Mouse (Mus musculus): ENCODE results near the gene Myl4. TPM values are rescaled to one million over a fixed set of nuclear protein-coding genes. Genes with fewer than 3 reads are reported as not detected.

The Myl4 gene
- total RNA-seq, 2 experiments from 2014 or later, result 30.6 to 48.9 TPM

DNA sequence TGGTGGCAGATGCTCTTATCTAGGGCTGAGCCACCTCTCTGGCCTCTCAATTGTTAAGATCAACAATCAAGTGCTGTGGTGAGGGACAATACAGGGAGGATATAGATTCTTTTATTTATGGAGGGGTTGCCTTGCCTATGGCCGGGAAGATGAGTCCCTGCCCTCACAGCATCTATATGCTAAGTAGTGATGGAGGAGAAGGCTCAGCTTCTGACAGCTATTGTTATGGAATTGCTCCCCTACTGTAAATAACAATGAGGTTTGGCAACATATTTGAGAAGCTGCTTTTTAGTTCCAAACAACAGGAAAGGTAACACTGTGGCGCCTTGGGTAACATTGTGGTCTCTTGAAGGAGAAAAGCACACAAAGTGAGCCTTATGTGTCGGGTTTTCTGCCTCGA is 50.2 kb downstream of the Myl4 start:
- DNase-seq, result no peak

DNA sequence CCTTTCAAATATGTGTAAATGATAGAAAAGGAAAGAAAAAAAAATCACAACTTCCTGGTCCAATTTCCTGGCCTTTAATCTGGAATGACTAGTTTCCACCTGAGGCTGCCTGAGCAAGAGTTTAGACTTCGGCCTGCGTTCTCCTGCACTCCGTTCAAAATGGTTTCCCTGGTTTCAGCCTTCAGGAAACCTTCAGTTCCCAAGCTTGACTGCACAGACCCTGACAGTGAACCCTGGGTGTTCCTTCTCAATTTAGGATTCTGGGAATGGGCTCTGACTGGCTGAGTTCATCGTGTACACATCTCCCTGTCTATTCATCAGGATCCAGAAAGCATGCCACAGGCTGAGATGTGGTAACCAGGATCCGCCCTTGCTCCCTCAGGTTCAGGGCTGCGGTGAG is 53.7 kb downstream of the Myl4 start:
- DNase-seq, result no peak

DNA sequence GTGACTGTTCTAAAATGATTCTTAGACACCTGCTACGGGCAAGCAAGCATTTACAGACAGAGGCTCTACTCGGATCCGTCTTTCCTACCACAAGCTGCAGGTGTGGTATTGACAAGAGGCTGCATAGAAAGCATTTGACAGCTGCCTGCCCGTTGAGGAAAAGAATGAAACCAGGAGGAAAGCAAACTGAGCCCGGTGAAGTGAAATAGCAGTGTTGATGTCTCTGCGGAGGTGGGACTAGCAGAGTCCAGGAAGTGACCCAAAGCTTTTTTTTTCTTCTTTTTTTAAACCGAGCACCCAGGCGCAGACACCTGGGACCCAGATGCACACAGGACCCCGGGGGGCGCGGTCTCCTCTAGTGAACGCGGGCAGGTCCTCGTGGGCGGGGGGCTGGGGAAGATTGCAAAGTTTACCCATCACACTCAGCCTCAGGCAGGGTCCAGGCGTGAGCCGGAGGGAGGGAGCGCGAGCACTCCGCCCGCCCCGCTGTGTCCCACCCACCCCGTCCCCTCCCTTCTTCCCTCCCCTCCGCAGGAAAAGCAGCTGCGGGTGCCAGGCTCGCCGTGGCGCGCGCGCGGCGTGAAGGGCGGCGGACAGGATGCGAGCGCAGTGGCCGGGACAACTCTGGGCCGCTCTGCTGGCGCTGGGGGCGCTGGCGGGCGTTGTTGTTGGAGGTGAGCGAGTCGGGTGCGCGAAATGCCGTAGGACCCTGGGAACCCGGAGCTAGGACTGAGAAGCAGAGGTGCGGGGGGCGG is 57.2 kb downstream of the Myl4 start, which contains the start of gene Itgb3:
Gene Itgb3, plus strand, starts transcription at position 510 of the 755 bp plus-strand sequence.
- DNase-seq, result peak; percentile 79

DNA sequence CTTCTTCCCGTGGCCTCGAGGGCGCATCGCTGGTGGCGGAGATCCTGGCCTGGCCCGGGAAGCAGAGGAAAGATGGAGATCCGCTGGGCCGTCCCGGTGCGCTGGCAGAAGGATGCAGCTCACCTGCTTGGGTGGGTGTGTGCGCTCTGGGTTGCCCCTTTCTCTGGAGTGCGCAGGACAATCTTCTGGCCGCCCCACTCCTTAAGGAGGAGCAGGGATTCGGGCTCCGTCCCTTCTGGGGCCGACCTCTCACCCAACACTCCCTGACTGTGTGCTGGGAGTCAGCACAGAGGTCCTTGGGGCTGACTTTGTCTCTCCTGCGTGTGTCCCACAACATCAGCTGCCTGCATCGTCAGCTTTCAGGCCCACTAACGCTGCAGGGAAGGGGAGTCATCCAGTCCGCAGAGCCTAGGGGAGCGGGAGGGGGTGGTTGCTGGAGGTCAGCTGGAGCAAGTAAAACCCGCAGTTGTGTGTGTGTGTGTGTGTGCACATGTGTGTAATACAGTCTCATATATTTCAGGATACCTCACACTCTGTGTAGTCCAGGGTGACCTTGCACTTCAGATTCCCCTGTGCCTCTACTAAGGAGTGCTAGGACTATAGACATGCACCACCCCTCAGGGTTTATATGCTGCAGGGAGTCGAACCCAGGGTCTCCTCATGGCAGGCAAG is 57.9 kb downstream of the Myl4 start:
- no peak for DNase-seq

DNA sequence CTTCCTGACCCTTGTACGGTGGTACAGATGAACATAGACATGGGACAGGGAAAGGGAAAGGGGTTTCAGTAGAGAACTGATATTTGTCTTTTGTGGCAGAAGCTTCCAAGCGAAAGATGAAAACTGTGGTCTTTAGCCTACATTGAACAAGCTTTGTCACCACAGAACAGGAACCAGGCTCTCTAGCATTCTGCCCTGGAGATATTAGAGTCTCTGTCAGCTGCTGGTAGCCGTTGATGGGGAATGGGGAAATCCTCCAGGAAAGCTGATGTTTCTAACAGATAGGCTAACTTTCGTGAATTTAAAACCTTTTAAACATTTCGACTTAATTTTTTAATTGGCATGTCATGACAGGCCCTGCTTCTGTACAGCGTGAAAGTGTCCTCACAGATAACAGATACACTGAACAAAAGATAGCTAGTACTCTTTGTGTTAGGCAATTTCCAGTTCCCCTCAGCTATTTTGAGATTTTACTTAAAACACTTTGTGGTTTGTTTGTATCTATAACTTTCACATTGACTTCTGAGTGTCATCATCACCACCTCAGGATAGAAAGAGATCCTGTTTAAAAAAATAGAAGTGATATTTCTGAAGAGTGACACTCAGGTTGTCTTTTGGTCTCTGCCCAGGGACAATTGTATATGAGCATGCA is 58.7 kb downstream of the Myl4 start:
- no peak for DNase-seq

DNA sequence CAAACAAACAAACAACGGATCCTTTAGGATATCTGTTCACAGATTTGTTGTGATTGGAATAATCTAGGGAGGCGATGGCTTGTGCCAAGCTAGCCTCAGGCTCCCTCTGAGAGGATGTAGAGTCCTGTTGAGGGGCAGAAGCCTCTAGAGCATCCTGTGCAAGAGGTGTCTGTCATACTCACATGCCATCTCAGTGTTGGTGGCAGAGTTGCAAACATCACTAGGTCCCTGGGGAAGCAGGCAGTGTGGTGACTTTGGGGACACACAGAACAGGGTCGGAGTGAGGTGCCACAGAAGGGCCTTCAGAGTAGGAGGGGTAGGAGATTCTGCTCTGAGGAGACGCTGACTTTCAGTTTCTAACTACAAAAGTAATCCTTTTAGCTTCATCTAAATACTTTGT is 59.3 kb downstream of the Myl4 start:
- no peak for DNase-seq

DNA sequence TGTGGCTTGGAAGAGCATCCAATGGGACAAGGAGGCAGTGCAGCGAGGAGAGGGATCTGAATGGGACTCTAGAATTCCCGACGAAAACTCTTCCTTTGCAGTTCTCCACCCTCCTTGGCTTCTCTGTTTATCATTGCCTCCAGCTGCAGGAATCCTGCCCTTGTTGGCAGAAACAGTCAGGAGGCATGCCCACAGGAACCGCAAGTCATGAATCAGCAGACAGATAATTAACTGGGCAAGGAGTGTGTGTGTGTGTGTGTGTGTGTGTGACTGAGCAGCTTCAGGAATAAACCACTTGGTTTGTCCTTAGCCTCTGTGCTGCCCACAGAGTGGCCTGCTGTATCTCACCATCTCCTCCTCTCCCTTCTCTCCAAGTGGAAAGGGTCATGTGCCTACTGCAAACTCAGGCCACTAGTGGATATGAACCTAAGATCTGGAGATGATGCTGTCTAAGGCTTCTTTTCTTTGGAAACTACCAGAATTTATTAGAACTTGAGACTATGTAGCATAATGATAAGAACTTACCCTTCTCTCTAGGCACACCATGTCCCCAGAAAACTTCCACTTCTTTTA is 61.2 kb downstream of the Myl4 start:
- no peak for DNase-seq

DNA sequence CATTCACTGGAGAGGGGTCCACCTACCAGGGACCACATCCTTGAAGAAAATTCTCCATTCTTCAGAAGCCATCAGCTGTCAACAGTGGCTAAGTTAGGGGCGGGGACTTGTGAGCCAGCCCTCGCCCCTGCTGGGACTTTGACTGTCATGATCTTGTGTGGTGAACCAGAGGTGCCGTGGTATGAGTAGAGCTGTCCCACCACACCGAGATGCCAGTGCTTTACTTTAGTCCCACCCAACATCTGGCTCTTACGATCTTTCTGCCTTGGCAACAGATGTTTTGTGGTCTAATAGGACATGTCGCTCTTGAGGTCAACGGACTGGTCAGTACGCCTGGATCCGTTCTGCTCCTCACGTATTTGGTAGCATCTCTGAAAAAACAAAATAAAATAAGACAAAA is 63.1 kb downstream of the Myl4 start:
- DNase-seq, result no peak

DNA sequence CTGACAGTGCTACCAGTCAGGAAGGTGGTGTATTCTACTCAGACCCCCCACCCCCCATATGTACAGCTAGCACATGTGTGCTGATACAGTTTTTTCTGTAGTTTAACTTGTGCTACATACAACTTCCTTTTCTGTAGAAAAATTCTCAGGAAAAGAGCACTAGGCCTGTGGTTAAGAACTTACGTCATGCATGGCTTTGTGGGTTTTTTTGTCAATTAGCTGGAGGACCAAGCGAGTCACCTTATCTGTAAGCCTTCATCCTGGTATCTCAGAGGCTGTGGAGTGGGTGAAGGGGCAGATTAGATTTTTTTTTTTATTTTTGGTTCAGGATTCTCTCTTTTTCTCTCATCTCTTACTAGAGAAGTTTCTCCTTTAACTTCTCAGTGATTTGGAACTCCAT is 63.7 kb downstream of the Myl4 start:
- no peak for DNase-seq

DNA sequence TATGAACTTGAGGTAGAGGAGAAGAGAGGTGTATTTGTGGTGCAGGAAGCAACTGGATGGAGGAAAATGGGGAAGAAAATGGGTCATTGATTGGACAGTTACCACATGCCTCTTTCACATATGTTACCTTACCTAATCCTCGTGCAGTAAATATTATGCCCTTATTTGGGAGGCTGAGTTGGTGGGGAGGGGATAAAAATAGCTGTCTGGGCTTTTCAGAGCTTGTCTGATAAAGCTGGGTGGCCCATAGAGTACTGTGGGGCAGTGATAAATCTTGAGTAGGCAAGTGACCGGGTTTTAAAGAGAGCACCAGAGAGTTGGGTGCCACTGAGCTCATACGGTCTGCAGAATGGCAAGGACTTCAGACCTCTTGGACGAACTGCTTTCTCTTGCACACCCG is 65.7 kb downstream of the Myl4 start:
- no peak for DNase-seq

DNA sequence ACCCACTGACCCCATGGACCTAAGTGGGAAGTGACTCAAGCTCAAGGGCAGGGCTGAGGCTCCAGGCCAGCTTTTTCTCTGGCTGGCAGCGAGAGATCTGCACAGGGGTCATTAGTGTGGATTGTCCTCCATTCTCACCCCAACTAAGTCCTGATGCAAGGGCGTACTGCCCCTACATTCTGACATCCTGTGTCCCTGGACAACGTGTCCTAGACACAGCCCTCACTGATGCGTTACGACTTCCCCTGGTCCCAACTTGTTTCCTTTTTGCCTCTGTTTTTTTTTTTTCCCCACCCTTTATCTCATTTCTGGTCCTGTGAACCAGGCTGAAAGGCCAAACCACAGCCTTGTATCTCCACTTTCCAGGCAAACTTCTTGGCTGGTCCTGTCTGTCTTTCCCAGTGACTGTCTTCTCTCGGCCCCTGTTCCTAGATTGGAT is 68.2 kb downstream of the Myl4 start:
- DNase-seq, result no peak

DNA sequence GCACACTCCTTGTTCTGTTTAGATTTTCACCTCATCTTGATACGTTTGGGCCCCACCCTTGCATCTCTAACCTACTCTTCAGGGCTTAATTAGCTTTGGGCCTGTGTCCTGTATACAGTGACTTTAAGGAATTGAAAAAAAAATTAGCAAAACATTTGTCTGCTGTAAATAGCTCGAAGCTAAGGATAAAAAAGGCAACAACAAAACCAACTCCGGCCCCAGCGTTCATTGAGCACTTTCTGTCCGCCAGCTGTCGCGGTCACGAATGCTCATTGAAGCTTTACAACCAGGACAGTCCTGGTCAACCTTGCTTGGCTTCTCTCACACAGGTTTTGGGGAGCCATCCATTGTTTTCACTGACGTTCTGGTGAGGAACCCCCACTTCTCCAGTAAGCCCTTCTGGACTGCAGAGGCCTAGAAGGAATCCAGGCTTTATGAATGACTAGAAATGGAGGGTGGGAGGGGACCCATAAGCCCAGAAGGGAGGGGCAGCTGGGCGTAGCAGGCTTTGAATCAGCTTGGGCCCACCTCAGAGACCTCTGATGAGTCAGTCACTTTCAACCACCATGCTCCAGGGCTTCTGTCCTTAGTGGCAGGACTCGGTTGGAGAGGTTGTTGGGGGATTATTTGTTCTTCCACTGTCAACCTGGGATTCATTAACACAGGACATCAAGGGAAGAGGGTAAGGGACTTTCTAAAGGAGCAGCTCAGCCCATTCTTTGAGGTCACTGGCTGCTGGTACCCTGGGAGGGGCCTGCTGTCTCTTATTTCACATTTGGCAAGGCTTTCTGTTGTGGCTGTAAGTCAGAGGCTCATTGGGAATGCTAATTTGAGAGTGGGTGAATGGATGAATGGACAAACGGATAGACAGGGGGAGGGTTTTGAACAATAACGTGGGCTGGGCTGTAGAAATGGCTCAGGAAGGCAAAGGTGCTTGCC is 68.9 kb downstream of the Myl4 start:
- DNase-seq, result no peak

DNA sequence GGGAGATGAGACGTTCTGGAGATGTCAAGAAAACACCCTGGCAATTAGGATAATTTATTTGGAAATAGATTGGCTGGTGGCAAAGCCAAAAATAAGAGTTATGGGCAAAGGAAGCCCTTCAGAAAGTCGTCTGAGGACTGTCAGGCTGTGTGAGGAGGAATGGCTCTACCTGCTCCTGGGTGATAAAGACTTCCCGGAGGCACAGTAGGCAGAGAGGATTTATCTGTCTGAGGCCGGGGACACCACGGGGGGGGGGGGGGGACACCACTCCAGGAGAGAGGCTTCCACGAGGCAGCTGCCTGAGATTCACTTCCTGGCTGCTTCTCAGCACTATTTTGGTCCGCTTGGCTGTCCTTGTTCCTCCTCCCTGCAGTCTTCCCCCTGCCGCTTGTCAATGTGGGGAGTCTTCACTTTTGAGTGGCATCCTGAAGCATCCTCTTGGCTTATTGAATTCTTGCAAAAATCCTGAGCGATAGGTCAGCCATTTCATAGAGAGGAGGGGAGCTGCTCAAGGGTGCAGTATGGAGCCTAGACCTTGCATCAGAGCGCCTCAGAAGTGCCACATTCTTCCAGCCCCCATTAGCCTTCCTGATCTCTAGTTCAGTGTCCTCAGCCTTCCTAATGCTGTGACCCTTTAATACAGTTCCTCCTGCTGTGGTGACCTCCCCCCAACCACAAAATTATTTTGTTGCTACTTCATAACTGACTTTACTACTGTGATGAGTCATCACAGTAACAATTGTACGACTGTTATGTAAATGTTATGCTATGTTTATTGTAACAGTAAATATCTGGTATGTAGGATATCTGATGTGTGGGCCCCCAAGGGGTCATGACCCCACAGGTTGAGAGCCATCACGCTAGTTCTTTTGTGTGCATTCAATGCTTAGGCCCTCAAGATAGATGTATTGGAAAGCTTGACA is 71.8 kb downstream of the Myl4 start:
- no peak for DNase-seq

DNA sequence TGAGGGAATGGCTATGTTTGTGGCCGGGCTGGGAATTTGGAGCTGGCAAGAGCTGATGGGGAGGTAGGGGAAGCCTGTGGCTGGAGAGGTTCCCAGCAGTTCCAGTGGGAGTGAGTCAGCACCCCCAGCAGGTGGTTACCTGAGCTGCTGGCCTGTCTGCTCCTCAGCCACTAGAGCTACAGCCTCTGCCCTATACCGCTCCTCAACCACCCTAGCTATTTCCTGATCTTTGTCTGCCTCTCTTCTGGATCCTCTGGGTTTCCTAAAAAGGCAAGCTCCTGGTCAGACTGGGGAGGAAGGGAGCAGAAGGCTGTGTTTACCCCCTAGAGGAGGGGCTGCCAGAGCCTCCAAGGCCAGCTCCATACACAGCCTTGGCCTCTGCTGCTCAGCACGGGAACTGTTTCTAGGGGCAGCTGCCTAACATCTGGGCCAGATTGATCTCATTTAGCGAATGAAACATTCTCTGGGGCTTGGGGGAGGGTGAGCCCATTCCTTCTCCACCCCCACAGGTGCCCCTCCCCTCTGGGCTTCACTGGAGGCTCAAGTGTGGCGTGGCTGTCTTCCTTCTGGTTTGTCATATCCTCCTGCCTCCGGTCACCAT is 74.4 kb downstream of the Myl4 start:
- peak; percentile 39 for DNase-seq

DNA sequence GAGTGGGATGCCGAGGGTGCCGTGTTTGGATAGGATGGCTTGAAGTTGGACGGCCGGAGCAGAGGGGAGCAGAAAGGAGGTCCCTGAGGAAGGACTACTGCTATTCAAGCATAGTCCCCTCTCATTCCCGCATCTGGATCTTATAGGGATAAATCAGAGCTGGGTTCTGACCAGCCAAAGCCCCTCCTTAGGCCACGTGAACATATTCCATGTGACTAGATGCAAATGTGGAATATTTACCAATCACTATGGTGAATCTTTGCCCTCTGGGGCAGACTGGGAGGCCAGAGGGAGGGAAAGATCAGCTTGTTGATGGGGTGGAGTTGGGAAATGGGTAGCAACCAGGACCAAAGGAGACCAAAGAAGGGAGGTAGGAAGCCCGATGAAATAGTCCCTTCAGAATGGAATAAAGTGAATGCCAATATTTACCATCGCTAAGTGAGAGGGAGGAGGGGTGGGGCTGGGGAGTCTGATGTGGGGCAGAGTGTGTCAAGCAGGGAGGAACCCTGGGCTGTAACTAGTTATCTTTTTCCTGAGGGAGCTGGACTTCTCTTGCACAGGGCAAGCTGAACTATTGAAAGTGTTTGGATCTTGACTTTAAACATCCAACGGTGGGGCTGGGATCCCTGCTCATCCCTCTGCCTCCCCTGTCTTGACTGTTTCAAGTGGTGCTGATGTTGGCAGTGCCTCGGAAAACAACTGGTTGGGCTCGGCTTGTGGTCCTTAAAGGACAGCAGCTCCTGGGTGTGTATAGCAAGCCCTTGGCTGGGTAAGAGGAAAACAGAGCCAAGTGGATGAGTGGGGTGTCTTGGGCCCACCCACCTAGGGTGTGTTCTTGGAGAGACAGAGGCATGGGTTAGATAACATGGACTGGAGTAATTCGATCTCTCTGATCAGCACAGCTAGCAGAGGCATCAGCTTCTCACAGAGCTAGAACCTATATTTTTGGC is 75.3 kb downstream of the Myl4 start:
- peak; percentile 52 for DNase-seq

DNA sequence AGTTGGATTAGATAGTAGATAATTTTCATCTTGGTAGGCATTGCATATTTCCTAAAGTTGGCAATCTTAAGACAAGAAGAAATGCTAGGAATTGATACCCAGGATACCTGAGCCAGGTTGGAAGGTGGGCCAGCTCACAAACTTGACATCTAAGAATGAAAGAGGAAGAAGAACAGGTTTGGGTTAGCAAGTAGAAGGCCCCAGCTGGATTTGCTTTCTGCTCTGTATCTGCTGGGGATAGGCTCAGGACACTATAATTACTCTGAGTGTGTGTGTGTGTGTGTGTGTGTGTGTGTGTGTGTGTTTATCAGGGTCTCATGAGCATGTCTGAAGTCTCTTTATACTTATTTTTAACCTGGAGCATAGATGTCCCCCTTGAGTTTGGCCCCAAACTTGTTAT is 76.2 kb downstream of the Myl4 start:
- DNase-seq, result no peak

DNA sequence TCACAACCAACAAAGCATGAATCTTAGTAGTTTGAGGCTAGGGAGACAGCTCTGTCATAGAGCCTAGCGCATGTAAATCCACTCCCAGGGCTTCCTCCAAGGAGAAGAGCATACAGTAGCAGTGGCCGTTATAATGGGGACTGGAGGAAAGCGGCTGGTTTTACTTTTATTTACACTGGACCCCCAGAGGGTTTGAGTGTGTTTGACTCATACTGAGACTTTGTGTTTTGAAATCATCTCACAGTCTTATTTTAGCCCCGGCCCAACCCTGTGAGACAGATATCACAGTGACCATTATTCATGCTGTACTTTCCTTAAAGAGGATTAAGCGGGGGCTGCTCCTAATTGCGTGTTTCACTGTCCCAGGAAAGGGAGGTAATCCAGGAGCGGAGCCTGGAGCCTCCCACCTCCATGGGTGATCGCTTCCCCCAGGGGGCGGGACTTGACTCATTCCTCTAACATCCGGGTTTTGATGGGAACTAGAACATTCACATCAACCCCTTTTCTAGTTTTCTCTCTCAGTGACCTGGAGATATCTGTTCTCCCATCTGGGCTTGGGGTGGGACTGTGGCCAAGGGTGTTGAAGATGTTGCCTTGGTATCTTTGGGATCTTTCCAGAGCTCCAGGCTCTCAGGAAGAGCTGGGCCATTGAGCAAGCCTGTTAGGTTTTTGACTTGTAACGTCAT is 77.3 kb downstream of the Myl4 start:
- DNase-seq, result peak; percentile 27

DNA sequence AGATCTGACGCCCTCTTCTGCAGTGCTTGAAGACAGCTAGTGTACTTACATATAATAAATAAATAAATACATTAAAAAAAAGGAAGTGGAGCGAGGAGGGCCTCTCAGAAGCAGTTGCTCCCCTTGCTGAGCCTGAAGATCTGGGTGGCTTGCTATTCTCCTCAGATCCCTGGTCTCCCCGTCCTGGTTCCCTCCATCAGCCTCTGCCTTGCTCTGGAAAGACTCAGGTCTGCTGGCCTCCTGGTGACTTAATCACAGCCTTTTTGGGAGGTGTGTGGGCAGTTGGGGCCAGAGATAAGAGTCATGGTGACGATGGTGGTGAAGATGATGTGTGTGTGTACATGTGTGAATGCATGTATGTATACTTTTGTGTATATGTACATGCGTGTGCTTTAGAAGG is 78.1 kb downstream of the Myl4 start:
- DNase-seq, result no peak
